Mouse (Mus musculus) fibroblast of lung, adult 2 months (primary cell): ENCODE measurements at regions not wholly inside any gene's neighbourhood (a gene's known extent, or its start where the extent isn't known, plus 50 kb on each side); places are given as distances from the start of the nearest gene placed in this dataset.

Experiments
- DNase-seq: peaks from one replicate; pipeline ENCODE4 v3.0.0-alpha.2; 2011; ENCODE audit warnings: low read depth

DNA sequence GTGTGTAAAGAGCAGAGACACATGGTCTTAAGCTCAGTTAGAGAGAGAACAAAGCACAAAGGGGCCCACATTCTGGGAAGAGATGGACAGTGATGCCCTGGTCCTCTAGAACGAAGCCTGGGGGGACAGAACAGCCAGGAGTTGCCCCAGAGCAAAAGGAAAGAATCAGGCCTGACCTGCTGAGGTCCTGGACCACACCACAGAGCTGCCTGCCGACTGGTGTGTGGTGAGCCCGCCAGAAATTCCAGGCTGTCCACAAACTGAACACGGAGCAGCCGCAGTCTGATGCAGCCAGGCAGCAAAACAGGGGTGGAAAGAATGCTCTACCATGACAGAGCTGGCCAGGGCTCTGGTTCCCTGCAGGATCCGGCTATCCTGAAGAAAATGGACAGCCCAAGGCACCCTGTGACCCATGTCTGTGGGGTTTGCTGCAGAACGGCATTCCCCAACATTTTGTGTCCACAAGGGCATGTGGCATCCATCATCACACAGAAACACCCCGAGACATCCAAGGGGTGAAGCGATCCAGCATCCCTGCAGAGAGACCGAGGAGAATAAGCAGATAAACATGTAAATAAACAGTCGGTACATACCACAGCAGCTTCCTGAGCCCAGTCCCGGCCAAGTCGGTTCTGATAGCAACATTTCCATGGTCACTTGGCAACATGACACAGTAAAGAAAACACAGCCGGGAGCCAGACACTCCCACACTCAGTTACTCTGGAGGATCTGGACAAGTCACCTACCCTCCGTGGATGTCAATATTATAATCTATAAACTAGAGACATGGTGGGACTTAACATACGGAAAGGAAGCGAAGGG is 65.3 kb upstream of the Pomp start:
- DNase-seq, result no peak

DNA sequence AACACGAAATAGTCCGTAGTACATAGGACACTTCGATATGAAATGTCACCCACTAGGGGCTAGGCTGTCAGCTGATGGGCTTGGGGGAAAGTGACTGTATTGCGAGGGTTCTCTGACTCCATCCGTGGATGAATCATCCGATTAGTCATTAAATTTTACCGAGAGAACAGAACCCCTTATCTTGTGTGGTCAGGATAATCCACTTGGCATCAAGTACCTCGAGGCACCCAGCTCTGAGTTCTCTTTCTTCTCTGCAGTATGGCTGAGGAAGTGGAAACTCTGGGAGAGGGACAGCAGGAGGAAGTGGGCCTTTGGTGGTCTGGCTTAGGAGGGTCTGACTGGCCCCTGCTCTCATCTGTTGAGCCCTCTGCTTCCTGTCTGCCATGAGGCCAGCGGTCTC is 67.2 kb upstream of the Pomp start:
- DNase-seq, result no peak

DNA sequence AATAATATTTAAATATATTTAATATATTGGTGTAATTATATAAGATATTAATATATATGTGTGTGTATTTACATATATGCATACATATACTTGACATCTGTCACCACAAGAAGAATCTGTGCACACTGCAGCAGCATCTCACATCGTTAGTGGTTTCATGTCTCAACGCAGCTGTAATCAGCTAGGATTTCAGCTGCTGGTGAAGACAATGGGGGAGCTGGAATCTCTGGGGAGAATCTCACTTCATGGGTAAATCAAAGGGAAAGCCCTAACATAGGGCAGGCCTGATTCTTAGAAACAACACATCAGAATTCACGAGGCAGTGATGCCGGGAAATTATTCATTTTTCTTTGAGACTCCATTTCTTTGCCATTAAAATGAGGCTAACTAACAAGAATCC is 66.8 kb upstream of the Flt1 start:
- DNase-seq, result no peak

DNA sequence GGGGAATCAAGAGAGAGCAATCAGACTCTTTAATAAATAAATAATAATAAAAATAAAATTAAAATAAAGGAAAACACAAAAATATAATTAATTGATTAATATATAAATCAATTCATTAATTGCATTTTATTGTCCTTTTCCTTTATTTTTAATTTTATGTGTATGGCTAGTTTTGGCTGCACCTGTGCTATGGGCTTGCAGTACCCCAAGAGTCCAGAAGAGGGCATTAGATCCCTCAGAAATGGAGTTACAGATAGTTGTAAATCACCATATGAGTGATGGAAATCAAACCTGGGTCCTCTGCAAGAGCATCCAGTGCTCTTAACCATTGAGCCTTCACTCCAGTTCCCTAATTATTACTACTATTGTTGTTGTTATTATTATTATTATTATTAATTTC is 65.3 kb upstream of the Flt1 start:
- no peak for DNase-seq

DNA sequence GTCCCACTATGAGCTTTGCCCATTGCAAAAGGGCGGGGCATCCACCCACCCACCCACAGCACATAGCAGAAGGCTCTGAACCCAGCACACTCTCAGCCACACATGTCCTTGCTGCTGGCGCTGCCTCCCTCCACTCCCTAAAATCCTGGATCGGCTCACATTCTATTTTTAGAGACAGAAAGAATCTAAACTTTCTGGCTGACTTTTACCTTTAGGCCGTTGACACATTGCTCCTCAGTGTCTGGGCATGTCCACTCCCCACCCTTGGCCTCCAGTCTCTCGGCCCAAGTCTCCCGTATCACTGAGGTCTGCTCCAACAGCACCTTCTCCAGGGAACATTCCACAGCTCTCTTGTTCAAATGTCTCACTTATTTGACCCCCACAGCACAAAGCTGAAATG is 62.7 kb upstream of the Flt1 start:
- no peak for DNase-seq

DNA sequence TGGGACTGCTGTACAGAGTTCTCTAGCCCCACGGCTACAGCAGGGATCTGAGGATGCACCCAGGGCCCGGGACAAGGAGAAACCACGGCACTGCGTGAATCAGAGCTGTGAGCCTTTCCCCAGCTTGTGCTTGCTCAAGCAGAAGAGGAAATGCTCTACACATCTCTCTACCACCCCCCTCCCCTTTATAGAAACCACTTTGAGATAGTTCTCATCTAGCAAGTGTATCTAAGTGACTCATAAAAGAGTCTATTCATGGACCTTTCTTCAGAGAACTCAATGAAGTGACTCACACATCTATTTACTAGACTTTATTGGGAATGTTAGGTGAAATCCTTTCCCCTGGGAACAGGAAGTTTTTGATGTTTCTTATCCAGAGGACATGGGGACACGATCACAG is 61.0 kb upstream of the Flt1 start:
- DNase-seq, result peak; percentile 54

DNA sequence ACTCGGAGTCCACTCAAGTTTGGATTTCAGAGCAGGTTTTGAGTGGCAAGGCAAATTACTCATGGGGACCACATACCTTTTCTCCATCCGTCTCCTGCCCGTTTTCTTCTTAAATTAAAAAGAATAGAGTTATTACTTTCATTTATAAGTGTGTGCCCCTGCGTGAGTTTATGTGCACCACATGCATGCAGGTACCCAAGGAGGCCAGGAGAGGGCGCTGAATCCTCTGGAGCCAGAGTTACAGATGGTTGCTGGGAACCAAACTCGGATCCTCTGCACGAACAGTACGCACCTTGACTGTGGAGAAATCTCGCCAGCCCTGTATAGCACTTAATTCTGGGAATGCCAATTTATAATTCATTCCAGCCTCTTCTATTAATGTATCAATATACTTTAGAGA is 58.3 kb upstream of the Flt1 start:
- DNase-seq, result no peak

DNA sequence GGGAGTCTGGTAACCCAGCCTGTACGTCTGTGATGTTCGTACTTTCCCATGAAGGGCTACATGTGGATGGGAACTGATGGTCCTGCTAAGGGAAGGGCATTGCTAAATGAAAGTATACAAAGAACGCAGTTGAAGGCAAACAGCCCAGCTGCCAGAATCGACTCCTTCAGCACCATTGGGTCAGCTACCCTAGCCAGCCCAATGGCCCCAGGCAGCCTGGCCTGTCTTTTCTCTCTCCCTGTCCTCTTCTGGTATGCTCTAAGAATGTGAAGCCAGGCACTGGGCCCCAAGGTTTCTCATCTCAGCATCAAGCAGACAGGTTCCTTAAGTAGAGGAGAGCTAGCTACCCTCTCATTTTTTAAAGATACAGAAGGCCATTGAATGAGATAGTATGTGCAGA is 57.7 kb upstream of the Flt1 start:
- no peak for DNase-seq

DNA sequence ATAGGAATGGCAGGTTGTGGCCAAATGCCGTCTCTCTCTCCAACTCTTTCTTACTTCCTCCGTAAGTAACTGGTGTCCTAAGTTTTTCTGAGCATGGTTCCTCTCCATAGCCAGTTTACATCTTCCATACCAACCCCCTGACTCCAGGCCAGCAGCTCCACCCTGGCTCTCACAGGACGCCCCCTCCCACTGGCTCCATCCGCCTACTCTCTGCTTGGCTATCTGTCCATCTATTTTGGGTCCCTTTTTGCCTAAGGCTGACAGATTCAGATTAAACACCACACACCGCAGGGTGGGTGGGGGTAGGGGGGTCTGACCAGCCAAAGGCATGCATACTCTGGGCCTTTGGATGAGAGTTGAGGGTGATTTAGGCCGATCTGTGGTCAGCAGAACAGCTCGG is 57.0 kb upstream of the Flt1 start:
- no peak for DNase-seq

DNA sequence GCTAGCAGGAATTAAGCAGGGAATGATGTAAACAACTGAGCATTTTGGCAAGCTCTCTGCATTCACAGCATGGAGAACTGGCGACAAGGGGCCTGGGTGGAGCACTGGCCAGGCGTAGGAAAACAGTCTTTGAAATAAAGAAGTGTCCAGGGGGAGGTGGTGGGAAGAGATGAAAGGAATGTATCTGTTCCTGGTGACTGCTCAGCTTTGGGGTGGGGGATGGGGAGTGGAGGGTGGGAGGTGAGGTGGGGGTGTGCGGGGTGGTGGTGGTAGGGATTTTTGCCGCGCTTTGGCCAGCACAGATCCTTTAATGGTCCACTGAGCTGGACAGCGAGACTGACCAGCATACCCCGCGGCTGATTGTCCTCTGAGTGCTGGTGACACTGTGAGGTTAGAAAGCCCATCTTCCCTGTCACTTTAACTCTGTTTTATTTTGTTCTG is 56.5 kb upstream of the Flt1 start:
- no peak for DNase-seq

DNA sequence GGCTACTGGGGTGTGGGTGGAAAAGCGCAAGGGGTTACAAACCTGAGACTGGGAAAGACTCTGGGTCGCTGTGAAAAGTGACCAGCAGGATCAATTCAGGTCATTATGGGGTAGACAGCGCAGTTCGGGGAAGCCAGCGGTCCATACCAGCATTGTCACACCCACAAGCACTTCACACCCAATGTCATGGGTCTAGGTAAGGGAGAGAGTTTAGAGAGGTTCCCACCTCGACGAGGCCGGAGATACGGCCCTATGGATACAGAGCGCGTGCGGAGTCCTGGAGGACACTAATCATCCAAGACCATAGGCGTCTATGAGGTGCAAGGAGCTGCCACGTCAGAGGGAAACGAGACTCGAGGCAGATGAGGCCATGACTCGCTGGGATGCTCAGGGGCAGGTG is 55.4 kb upstream of the Flt1 start:
- DNase-seq, result no peak

DNA sequence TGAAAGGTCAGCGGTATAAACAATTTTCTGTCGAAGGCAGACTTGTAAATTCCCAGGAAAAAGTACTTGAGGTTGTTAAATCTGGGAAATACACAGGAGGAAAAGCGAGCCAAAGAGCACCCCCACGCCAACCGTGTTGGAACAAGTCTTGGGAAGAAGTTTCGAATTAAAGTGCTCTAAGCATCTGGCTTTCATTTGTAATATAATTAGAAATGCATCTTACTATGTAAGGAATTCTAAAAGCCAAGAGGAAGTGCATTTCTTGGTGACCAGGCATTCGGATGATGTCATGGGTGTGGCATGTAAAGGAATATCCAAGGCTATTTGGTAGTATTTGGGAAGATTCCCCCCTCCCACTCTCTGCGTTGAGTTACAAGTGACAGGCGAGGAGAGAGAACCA is 52.7 kb upstream of the Flt1 start:
- peak; percentile 60 for DNase-seq
